Mouse (Mus musculus) stomach, embryonic 16.5 days (tissue): Measurements from ENCODE around the gene Myh2. TPM values are rescaled to one million over a fixed set of nuclear protein-coding genes. Genes with fewer than 3 reads are reported as not detected.

Experiments used
- ATAC-seq: fragments of 200-750 bp; cut with Nextera tagmentation; 2 replicates; pipeline ENCODE4 v1.8.0; 2017; ENCODE audit warnings: moderate number of reproducible peaks, moderate TSS enrichment; ENCODE audit not compliant: insufficient read depth, low FRiP score
- H3K27ac ChIP-seq: fragments of 300-500 bp; sonication (generic); 2 replicates; pipeline ENCODE4 v1.5.1; 2014; ENCODE audit warnings: low read length
- H3K27me3 ChIP-seq: fragments of 300-500 bp; sonication (generic); 2 replicates; pipeline ENCODE4 v1.6.1; 2014; ENCODE audit warnings: low read length, control low read depth, mixed read lengths; ENCODE audit not compliant: control insufficient read depth, insufficient read depth
- H3K36me3 ChIP-seq: fragments of 300-500 bp; sonication (generic); 2 replicates; pipeline ENCODE4 v1.6.1; 2014; ENCODE audit warnings: low read length; ENCODE audit not compliant: control insufficient read depth, insufficient read depth
- H3K4me1 ChIP-seq: fragments of 300-500 bp; sonication (generic); 2 replicates; pipeline ENCODE4 v1.6.1; 2014; ENCODE audit warnings: low read length, control low read depth, mixed read lengths; ENCODE audit not compliant: control insufficient read depth, insufficient read depth
- H3K4me2 ChIP-seq: fragments of 300-500 bp; sonication (generic); 2 replicates; pipeline ENCODE4 v1.6.1; 2014; ENCODE audit warnings: low read depth, low read length, mixed read lengths
- H3K4me3 ChIP-seq: fragments of 300-500 bp; sonication (generic); replicated peaks from 2 replicates; pipeline ENCODE4 v1.5.1; 2014; ENCODE audit warnings: mild to moderate bottlenecking, low read length
- H3K9ac ChIP-seq: fragments of 300-500 bp; sonication (generic); 2 replicates; pipeline ENCODE4 v1.6.1; 2014; ENCODE audit warnings: low read length
- H3K9me3 ChIP-seq: fragments of 300-500 bp; sonication (generic); replicated peaks from 2 replicates; pipeline ENCODE4 v1.6.1; 2016; ENCODE audit warnings: low read length, control low read depth; ENCODE audit not compliant: control insufficient read depth
- WGBS: fragments of 180-500 bp; shearing (Covaris S2); extraction: QIAGEN DNeasy Blood & Tissue Kit; methylation state at CpG from one replicate; pipeline ENCODE4 v1.1.7; 2014; 5-methylcytosine and 5-hydroxymethylcytosine counted together
- polyA plus RNA-seq: library from polyadenylated mRNA; unstranded; fragments of >200 nt; fragmentation: Nextera tagmentation; extraction: Ambion mirVana; gene quantifications from 2 replicates; pipeline ENCODE4 v1.2.1, GENCODE M21; 2015

The Myh2 gene
- polyA plus RNA-seq, 1 experiment from 2014 or later = 0.21 TPM

GRCm38 (mm10) chr11:67172439-67172838 lies 1.6 kb downstream of the Myh2 start:
- Histone ChIP-seq H3K27me3 (no peaks in the 10 kb centered on the region), H3K4me2 (no peak overlapping the region), H3K4me3 (no peak overlapping the region), H3K9ac (no peak overlapping the region), H3K27ac (no peak overlapping the region), H3K36me3 (no peaks in the 10 kb centered on the region), H3K4me1 (no peaks in the 10 kb centered on the region), H3K9me3 (no peaks in the 10 kb centered on the region)
- ATAC-seq = no peak
- 51% methylated on average over 2 of the region's 2 CpGs for WGBS

GRCm38 (mm10) chr11:67176376-67176775 lies 5.5 kb downstream of the Myh2 start:
- Histone ChIP-seq H3K4me1 (no peaks in the 10 kb centered on the region), H3K27me3 (no peaks in the 10 kb centered on the region), H3K4me3 (no peak overlapping the region), H3K36me3 (no peaks in the 10 kb centered on the region), H3K27ac (no peak overlapping the region), H3K4me2 (no peak overlapping the region), H3K9me3 (no peaks in the 10 kb centered on the region), H3K9ac (no peak overlapping the region)
- no peak for ATAC-seq
- 75% methylated on average over 5 of the region's 5 CpGs for WGBS

- Histone ChIP-seq H3K4me3 (no peak overlapping the region), H3K36me3 (no peaks in the 10 kb centered on the region), H3K27me3 (no peaks in the 10 kb centered on the region), H3K27ac (no peak overlapping the region), H3K9ac (no peak overlapping the region), H3K4me2 (no peak overlapping the region), H3K4me1 (no peaks in the 10 kb centered on the region), H3K9me3 (no peaks in the 10 kb centered on the region)
- 77% methylated on average over 10 of the region's 10 CpGs for WGBS
- ATAC-seq = no peak
Observed at GRCm38 (mm10) chr11:67190316-67190715, 19.5 kb downstream of the Myh2 start.

GRCm38 (mm10) chr11:67190814-67191213 lies 20.0 kb downstream of the Myh2 start:
- no peak for ATAC-seq
- Histone ChIP-seq H3K36me3 (no peaks in the 10 kb centered on the region), H3K4me2 (no peak overlapping the region), H3K9ac (no peak overlapping the region), H3K9me3 (no peaks in the 10 kb centered on the region), H3K4me3 (no peak overlapping the region), H3K4me1 (no peaks in the 10 kb centered on the region), H3K27me3 (no peaks in the 10 kb centered on the region), H3K27ac (no peak overlapping the region)
- WGBS = 87% methylated on average over 2 of the region's 2 CpGs

GRCm38 (mm10) chr11:67191496-67191895 lies 20.7 kb downstream of the Myh2 start:
- H3K4me2 ChIP-seq = no peak overlapping the region
- no peaks in the 10 kb centered on the region for H3K4me1 ChIP-seq
- no peak overlapping the region for H3K4me3 ChIP-seq

GRCm38 (mm10) chr11:67199321-67199720 lies 28.5 kb downstream of the Myh2 start:
- Histone ChIP-seq H3K9ac (no peak overlapping the region), H3K27me3 (no peaks in the 10 kb centered on the region), H3K4me1 (no peaks in the 10 kb centered on the region), H3K9me3 (no peaks in the 10 kb centered on the region), H3K4me2 (no peak overlapping the region), H3K27ac (no peak overlapping the region), H3K36me3 (no peaks in the 10 kb centered on the region), H3K4me3 (no peak overlapping the region)
- 49% methylated on average over 1 of the region's 1 CpGs for WGBS
- ATAC-seq = no peak

More at GRCm38 (mm10) chr11:67191496-67191895, 20.7 kb downstream of the Myh2 start:
- H3K27me3 ChIP-seq = no peaks in the 10 kb centered on the region
- 88% methylated on average over 14 of the region's 14 CpGs for WGBS
- no peaks in the 10 kb centered on the region for H3K36me3 ChIP-seq
- no peak overlapping the region for H3K27ac ChIP-seq
- H3K9me3 ChIP-seq = no peaks in the 10 kb centered on the region
- H3K9ac ChIP-seq = no peak overlapping the region
- no peak for ATAC-seq

- no peaks in the 10 kb centered on the region for H3K4me1 ChIP-seq
- no peaks in the 10 kb centered on the region for H3K9me3 ChIP-seq
- H3K27me3 ChIP-seq = no peaks in the 10 kb centered on the region
- H3K36me3 ChIP-seq = no peaks in the 10 kb centered on the region
- no peak within 1 kb of the TSS for H3K4me3 ChIP-seq
- no peak for ATAC-seq
- WGBS = 68% methylated on average over 4 of the region's 4 CpGs
- H3K27ac ChIP-seq = no peak within 1 kb of the TSS
- no peak within 1 kb of the TSS for H3K4me2 ChIP-seq
- H3K9ac ChIP-seq = no peak within 1 kb of the TSS
Observed at GRCm38 (mm10) chr11:67199752-67200151, 28.9 kb downstream of the Myh2 start, which contains the start of gene Myh1. Myh1 (plus strand) TSS chr11:67200052.

- Histone ChIP-seq H3K9ac (no peak overlapping the region), H3K27me3 (no peaks in the 10 kb centered on the region), H3K27ac (no peak overlapping the region), H3K4me3 (no peak overlapping the region), H3K4me2 (no peak overlapping the region), H3K9me3 (no peaks in the 10 kb centered on the region), H3K4me1 (no peaks in the 10 kb centered on the region), H3K36me3 (no peaks in the 10 kb centered on the region)
- 80% methylated on average over 3 of the region's 3 CpGs for WGBS
- ATAC-seq = no peak
Observed at GRCm38 (mm10) chr11:67204766-67205165, 33.9 kb downstream of the Myh2 start.

- no peak for ATAC-seq
- Histone ChIP-seq H3K4me3 (no peak overlapping the region), H3K36me3 (no peaks in the 10 kb centered on the region), H3K4me2 (no peak overlapping the region), H3K9me3 (no peaks in the 10 kb centered on the region), H3K27ac (no peak overlapping the region), H3K27me3 (no peaks in the 10 kb centered on the region), H3K9ac (no peak overlapping the region), H3K4me1 (no peaks in the 10 kb centered on the region)
- WGBS = 92% methylated on average over 8 of the region's 8 CpGs
Observed at GRCm38 (mm10) chr11:67221803-67222202, 51.0 kb downstream of the Myh2 start.

- no peaks in the 10 kb centered on the region for H3K9me3 ChIP-seq
- H3K4me2 ChIP-seq = no peak overlapping the region
- WGBS = 83% methylated on average over 3 of the region's 3 CpGs
- no peaks in the 10 kb centered on the region for H3K4me1 ChIP-seq
- no peak overlapping the region for H3K27ac ChIP-seq
- no peak overlapping the region for H3K9ac ChIP-seq
- no peak for ATAC-seq
- no peak overlapping the region for H3K4me3 ChIP-seq
- no peaks in the 10 kb centered on the region for H3K27me3 ChIP-seq
- no peaks in the 10 kb centered on the region for H3K36me3 ChIP-seq
Observed at GRCm38 (mm10) chr11:67224466-67224865, 53.6 kb downstream of the Myh2 start.
